Mouse (Mus musculus) C2C12 (cell line): ENCODE results near the gene Atg10. TPM values are rescaled to one million over a fixed set of nuclear protein-coding genes. Genes with fewer than 3 reads are reported as not detected.

ENCODE experiments used
- H3K27me3 ChIP-seq: one replicate; pipeline ENCODE4 v1.6.1; 2011; ENCODE audit not compliant: control insufficient read depth, insufficient read depth, insufficient read length
- H3K36me3 ChIP-seq: one replicate; pipeline ENCODE4 v1.6.1; 2011; ENCODE audit not compliant: control insufficient read depth, insufficient read depth
- H3K4me3 ChIP-seq: one replicate; pipeline ENCODE4 v1.5.1; 2011; ENCODE audit warnings: mild to moderate bottlenecking, control low read depth; ENCODE audit not compliant: poor library complexity, insufficient read depth, severe bottlenecking
- H3K79me2 ChIP-seq: one replicate; pipeline ENCODE4 v1.6.1; 2011; ENCODE audit not compliant: control insufficient read depth, insufficient read depth
- H3K79me3 ChIP-seq: one replicate; pipeline ENCODE4 v1.6.1; 2011; ENCODE audit warnings: low read depth, control low read depth
- H3ac ChIP-seq: one replicate; pipeline ENCODE3; 2011; ENCODE audit warnings: low read depth; ENCODE audit not compliant: control insufficient read depth, insufficient read length
- CEBPB ChIP-seq: IDR thresholded peaks from one replicate; pipeline ENCODE4 v1.6.1; 2011; ENCODE audit warnings: low read depth, mild to moderate bottlenecking, control low read depth, moderate library complexity
- CTCF ChIP-seq: IDR thresholded peaks from one replicate; pipeline ENCODE4 v1.5.1; 2011; ENCODE audit not compliant: control insufficient read depth, insufficient read depth, insufficient read length
- FOSL1 ChIP-seq: IDR thresholded peaks from one replicate; pipeline ENCODE4 v1.8.0; 2011; ENCODE audit warnings: mild to moderate bottlenecking, low read length; ENCODE audit not compliant: poor library complexity, insufficient read depth, severe bottlenecking
- MAX ChIP-seq: IDR thresholded peaks from one replicate; pipeline ENCODE4 v1.6.1; 2011; ENCODE audit warnings: mild to moderate bottlenecking, control low read depth
- MYOD1 ChIP-seq: IDR thresholded peaks from one replicate; pipeline ENCODE4 v1.6.1; 2011; ENCODE audit warnings: low read depth; ENCODE audit not compliant: control insufficient read depth, insufficient read length
- MYOG ChIP-seq: IDR thresholded peaks from one replicate; pipeline ENCODE4 v1.6.1; 2011; ENCODE audit not compliant: control insufficient read depth, insufficient read length; ENCODE audit errors: extremely low read depth
- USF1 ChIP-seq: IDR thresholded peaks from one replicate; pipeline ENCODE4 v1.6.1; 2011; ENCODE audit warnings: low read depth, mild to moderate bottlenecking, control low read depth, moderate library complexity
- polyA plus RNA-seq: library from polyadenylated mRNA; unstranded; fragments of >200 nt; fragmentation: generic; extraction: Trizol; gene quantifications from one replicate; pipeline ENCODE4 v1.2.1, GENCODE M21; 2012; ENCODE audit warnings: missing spikeins

Gene Atg10
- polyA plus RNA-seq, 1 experiment: 2.5 TPM

- Histone ChIP-seq H3K27me3 (no peaks in the 10 kb centered on the region), H3K36me3 (no peaks in the 10 kb centered on the region), H3K79me3 (no peaks in the 10 kb centered on the region), H3K4me3 (no peak overlapping the region), H3K79me2 (no peaks in the 10 kb centered on the region), H3ac (no peak overlapping the region)
- TF ChIP-seq FOSL1: no peak
- no peak for TF ChIP-seq MAX
- no peak for TF ChIP-seq CEBPB
- TF ChIP-seq MYOG: no peak
- no peak for TF ChIP-seq USF1
- TF ChIP-seq CTCF: no peak
- TF ChIP-seq MYOD1: no peak
Measured at GRCm38 (mm10) chr13:91212958-91213357, 10.8 kb downstream of the Atg10 start.

GRCm38 (mm10) chr13:91206237-91206636, 17.5 kb downstream of the Atg10 start:
- no peak overlapping the region for H3K4me3 ChIP-seq
- TF ChIP-seq USF1 (no peak), CTCF (no peak), MYOG (no peak), MYOD1 (peak; percentile 62), FOSL1 (peak; percentile 95), CEBPB (no peak), MAX (peak; percentile 52)
- no peaks in the 10 kb centered on the region for H3K27me3 ChIP-seq
- no peaks in the 10 kb centered on the region for H3K36me3 ChIP-seq
- no peaks in the 10 kb centered on the region for H3K79me2 ChIP-seq
- H3K79me3 ChIP-seq: no peaks in the 10 kb centered on the region
- no peak overlapping the region for H3ac ChIP-seq

- H3K79me2 ChIP-seq: no peaks in the 10 kb centered on the region
- H3ac ChIP-seq: no peak overlapping the region
- no peak overlapping the region for H3K4me3 ChIP-seq
- H3K27me3 ChIP-seq: no peaks in the 10 kb centered on the region
- no peaks in the 10 kb centered on the region for H3K36me3 ChIP-seq
- H3K79me3 ChIP-seq: no peaks in the 10 kb centered on the region
- TF ChIP-seq USF1 (no peak), MAX (no peak), MYOG (no peak), MYOD1 (no peak), CEBPB (no peak), CTCF (no peak), FOSL1 (no peak)
Measured at GRCm38 (mm10) chr13:91202564-91202963, 21.2 kb downstream of the Atg10 start.

GRCm38 (mm10) chr13:91187378-91188234, 36.2 kb downstream of the Atg10 start:
- Histone ChIP-seq H3K79me3 (no peaks in the 10 kb centered on the region), H3ac (no peak overlapping the region), H3K27me3 (no peaks in the 10 kb centered on the region), H3K36me3 (no peaks in the 10 kb centered on the region), H3K79me2 (no peaks in the 10 kb centered on the region), H3K4me3 (no peak overlapping the region)
- no peak for TF ChIP-seq MYOD1
- no peak for TF ChIP-seq FOSL1
- TF ChIP-seq CTCF: no peak
- no peak for TF ChIP-seq MYOG
- TF ChIP-seq CEBPB: no peak
- TF ChIP-seq MAX: no peak
- TF ChIP-seq USF1: no peak

GRCm38 (mm10) chr13:91185248-91185867, 38.4 kb downstream of the Atg10 start:
- no peaks in the 10 kb centered on the region for H3K27me3 ChIP-seq
- no peaks in the 10 kb centered on the region for H3K79me2 ChIP-seq
- TF ChIP-seq CTCF: no peak
- H3K4me3 ChIP-seq: no peak overlapping the region
- H3K79me3 ChIP-seq: no peaks in the 10 kb centered on the region
- H3ac ChIP-seq: no peak overlapping the region
- no peaks in the 10 kb centered on the region for H3K36me3 ChIP-seq
